ENCODE assay signal across 12 mouse cellular contexts in genomic region chr4:65495705-65496462, GRCm38 (mm10).
DNase-seq lines count a peak whose midpoint lies in the region; ATAC-seq and TF ChIP-seq lines count a peak whose summit lies in the region.
"Had no signal": no experiment of that assay in that cellular context is flagged by ENCODE, and none has a peak within 500 bp of the region (broad histone marks: within the 10 kb centered on the region; RNA-seq: fewer than 3 reads in every experiment).

No protein-coding gene starts in this region.

- H3K4me2 ChIP-seq in hindbrain, postnatal 0 days (ENCODE audit: low read depth, low read length): no peak overlapping the region
- no peak overlapping the region for H3K4me2 ChIP-seq in stomach, embryonic 14.5 days (replicated peaks; ENCODE audit: low read depth, low read length)
- H3K4me2 ChIP-seq in stomach, postnatal 0 days (replicated peaks; ENCODE audit: low read depth): no peak overlapping the region
- no peak overlapping the region for H3K4me2 ChIP-seq in midbrain, embryonic 12.5 days (replicated peaks)
- H3K4me2 ChIP-seq: liver, embryonic 13.5 days had no signal

- no peaks in the 10 kb centered on the region for H3K9me3 ChIP-seq in hindbrain, embryonic 10.5 days
- no peaks in the 10 kb centered on the region for H3K9me3 ChIP-seq in hindbrain, postnatal 0 days (ENCODE audit: low read length)
- no peaks in the 10 kb centered on the region for H3K9me3 ChIP-seq in stomach, embryonic 14.5 days (ENCODE audit: control insufficient read depth, low read depth, low read length)
- no peaks in the 10 kb centered on the region for H3K9me3 ChIP-seq in stomach, postnatal 0 days (ENCODE audit: control insufficient read depth, low read length)
- H3K9me3 ChIP-seq in midbrain, embryonic 12.5 days: no peaks in the 10 kb centered on the region
- H3K9me3 ChIP-seq: heart, embryonic 10.5 days; liver, embryonic 13.5 days had no signal

- 77% methylated on average over 6 of the region's 6 CpGs for WGBS in hindbrain, embryonic 10.5 days
- 65% methylated on average over 6 of the region's 6 CpGs for WGBS in hindbrain, postnatal 0 days
- 68% methylated on average over 6 of the region's 6 CpGs for WGBS in stomach, embryonic 14.5 days
- 58% methylated on average over 6 of the region's 6 CpGs for WGBS in stomach, postnatal 0 days
- WGBS in midbrain, embryonic 12.5 days: 67% methylated on average over 6 of the region's 6 CpGs

- intact Hi-C loops in left cerebral cortex, postnatal 25 days (cut with DNase I): loop anchor here (2.0 to 5.0 kb wide), 3 partner anchors 373 to 964 kb away; no protein-coding TSS in a partner anchor

- TF ChIP-seq CTCF in hindbrain, postnatal 0 days (IDR thresholded peaks at IDR 0.05; ENCODE audit: low read depth): no peak
- no peak for TF ChIP-seq CTCF in stomach, postnatal 0 days (IDR thresholded peaks at IDR 0.05; ENCODE audit: low read depth)

- no peak overlapping the region for H3K9ac ChIP-seq in hindbrain, postnatal 0 days (replicated peaks; ENCODE audit: low read length)
- H3K9ac ChIP-seq in stomach, embryonic 14.5 days (replicated peaks; ENCODE audit: low read depth, low read length): no peak overlapping the region
- H3K9ac ChIP-seq in stomach, postnatal 0 days (ENCODE audit: low read length): no peak overlapping the region
- H3K9ac ChIP-seq in midbrain, embryonic 12.5 days (replicated peaks): no peak overlapping the region
- H3K9ac ChIP-seq: liver, embryonic 13.5 days had no signal

- no peaks in the 10 kb centered on the region for H3K36me3 ChIP-seq in hindbrain, embryonic 10.5 days
- H3K36me3 ChIP-seq in hindbrain, postnatal 0 days (ENCODE audit: insufficient read depth, low read length): no peaks in the 10 kb centered on the region
- no peaks in the 10 kb centered on the region for H3K36me3 ChIP-seq in stomach, embryonic 14.5 days (ENCODE audit: control insufficient read depth, insufficient read depth, low read length)
- no peaks in the 10 kb centered on the region for H3K36me3 ChIP-seq in stomach, postnatal 0 days (ENCODE audit: control insufficient read depth, insufficient read depth, low read length)
- H3K36me3 ChIP-seq in midbrain, embryonic 12.5 days: no peaks in the 10 kb centered on the region
- H3K36me3 ChIP-seq: heart, embryonic 10.5 days; liver, embryonic 13.5 days had no signal

- TF ChIP-seq EP300 in stomach, postnatal 0 days (optimal IDR thresholded peaks at IDR 0.05): no peak

- no peak overlapping the region for H3K4me3 ChIP-seq in hindbrain, embryonic 10.5 days
- no peak overlapping the region for H3K4me3 ChIP-seq in hindbrain, postnatal 0 days (ENCODE audit: low read length)
- H3K4me3 ChIP-seq in stomach, embryonic 14.5 days (ENCODE audit: low read depth, low read length): no peak overlapping the region
- H3K4me3 ChIP-seq in stomach, postnatal 0 days (ENCODE audit: low read depth, low read length): no peak overlapping the region
- H3K4me3 ChIP-seq in midbrain, embryonic 12.5 days: no peak overlapping the region
- H3K4me3 ChIP-seq: erythroblast, embryonic 14.5 days; heart, embryonic 10.5 days; left cerebral cortex, adult 2 months; liver, embryonic 13.5 days had no signal

- H3K27me3 ChIP-seq in hindbrain, embryonic 10.5 days (ENCODE audit: insufficient read depth, poor library complexity, severe bottlenecking): no peaks in the 10 kb centered on the region
- no peaks in the 10 kb centered on the region for H3K27me3 ChIP-seq in hindbrain, postnatal 0 days (ENCODE audit: insufficient read depth, low read length)
- no peaks in the 10 kb centered on the region for H3K27me3 ChIP-seq in stomach, embryonic 14.5 days (ENCODE audit: control insufficient read depth, insufficient read depth, low read length)
- H3K27me3 ChIP-seq in stomach, postnatal 0 days (ENCODE audit: control insufficient read depth, insufficient read depth, low read length): no peaks in the 10 kb centered on the region
- 0 out of 2 replicates have a peak, but pooled peaks cover 3% of the 10 kb centered on the region for H3K27me3 ChIP-seq in midbrain, embryonic 12.5 days
- H3K27me3 ChIP-seq: liver, embryonic 13.5 days had no signal

- peaks cover 12% of the 10 kb centered on the region for H3K4me1 ChIP-seq in hindbrain, embryonic 10.5 days (replicated peaks)
- no peaks in the 10 kb centered on the region for H3K4me1 ChIP-seq in hindbrain, postnatal 0 days (ENCODE audit: insufficient read depth, low read length)
- 0 out of 2 replicates have a peak, but pooled peaks cover 7% of the 10 kb centered on the region for H3K4me1 ChIP-seq in stomach, embryonic 14.5 days (ENCODE audit: control insufficient read depth, insufficient read depth, low read length)
- H3K4me1 ChIP-seq in stomach, postnatal 0 days (replicated peaks; ENCODE audit: control insufficient read depth, insufficient read depth): no peaks in the 10 kb centered on the region
- H3K4me1 ChIP-seq in midbrain, embryonic 12.5 days: peaks cover 6% of the 10 kb centered on the region; the same call in 1 of the 2 replicates
- H3K4me1 ChIP-seq: liver, embryonic 13.5 days had no signal

- no peak for DNase-seq in hindbrain, embryonic 10.5 days (ENCODE audit: low spot score)
- DNase-seq in hindbrain, postnatal 0 days (ENCODE audit: low spot score): no peak
- DNase-seq in stomach, postnatal 0 days (ENCODE audit: low spot score): no peak
- DNase-seq in left cerebral cortex, adult 9 months (ENCODE audit: low spot score in 2 of 2): no peak
- no peak for DNase-seq in adrenal gland, adult 2 months
- DNase-seq in left cerebral cortex, postnatal 25 days (ENCODE audit: low spot score in 2 of 2): no peak

- ATAC-seq in hindbrain, postnatal 0 days: no peak
- peak; percentile 42; the same call in 1 of the 2 replicates for ATAC-seq in stomach, embryonic 14.5 days (ENCODE audit: insufficient number of reproducible peaks, insufficient read depth, low FRiP score, low read depth)
- ATAC-seq in stomach, postnatal 0 days (ENCODE audit: low FRiP score, low TSS enrichment): no peak
- peak; percentile 35 for ATAC-seq in midbrain, embryonic 12.5 days (ENCODE audit: low FRiP score, low read depth)

- peak overlapping the region; percentile 23; the same call in 1 of the 2 replicates for H3K27ac ChIP-seq in hindbrain, embryonic 10.5 days
- no peak overlapping the region for H3K27ac ChIP-seq in hindbrain, postnatal 0 days
- no peak overlapping the region for H3K27ac ChIP-seq in stomach, embryonic 14.5 days (ENCODE audit: low read length)
- no peak overlapping the region for H3K27ac ChIP-seq in stomach, postnatal 0 days (replicated peaks)
- no peak overlapping the region for H3K27ac ChIP-seq in midbrain, embryonic 12.5 days (replicated peaks)
- H3K27ac ChIP-seq: heart, embryonic 10.5 days; left cerebral cortex, adult 2 months; liver, embryonic 13.5 days had no signal

Comparison
In these comparisons a context has a peak if more than half of its experiments do, and no peak if none do; other contexts are left out.
1. ATAC-seq: peak in stomach, embryonic 14.5 days (single experiment) and midbrain, embryonic 12.5 days (single experiment); none in hindbrain, postnatal 0 days (single experiment) and stomach, postnatal 0 days (single experiment).